ENCODE assay signal across 10 mouse cellular contexts in genomic region chr6:29717541-29717940, GRCm38 (mm10). TPM values are rescaled to one million over a fixed set of nuclear protein-coding genes. Genes with fewer than 3 reads are reported as not detected.
A peak's percentile ranks its signal among the peaks of the same experiment; 100 is the strongest.
DNase-seq lines count a peak whose midpoint lies in the region; ATAC-seq and TF ChIP-seq lines count a peak whose summit lies in the region.
"Had no signal": no experiment of that assay in that cellular context is flagged by ENCODE, and none has a peak within 500 bp of the region (broad histone marks: within the 10 kb centered on the region; RNA-seq: fewer than 3 reads in every experiment).

No protein-coding gene starts in this region.

- DNase-seq in cerebellum, adult 2 months: no peak
- DNase-seq in cerebellum, adult 8-10 months: no peak
- peak; percentile 16 to 48 for DNase-seq in layer of hippocampus, adult 18-20 months (ENCODE audit: low spot score in 2 of 2)
- no peak for DNase-seq in layer of hippocampus, adult 9-10 months (ENCODE audit: low spot score)
- no peak for DNase-seq in liver, embryonic 13.5 days
- DNase-seq in adrenal gland, postnatal 36 days: no peak
- DNase-seq in embryo, embryonic 10 days (ENCODE audit: low spot score): no peak

- ATAC-seq in embryonic facial prominence, embryonic 15.5 days (ENCODE audit: insufficient number of reproducible peaks, low FRiP score, low TSS enrichment, low read depth): no peak
- no peak for ATAC-seq in liver, embryonic 13.5 days (ENCODE audit: low read depth)
- ATAC-seq: Patski had no signal

- H3K27me3 ChIP-seq in cerebellum, adult 2 months (ENCODE audit: control insufficient read depth, insufficient read depth, low read length): no peaks in the 10 kb centered on the region
- H3K27me3 ChIP-seq in embryonic facial prominence, embryonic 15.5 days: no peaks in the 10 kb centered on the region
- 0 out of 2 replicates have a peak, but pooled peaks cover 4% of the 10 kb centered on the region for H3K27me3 ChIP-seq in liver, embryonic 13.5 days
- H3K27me3 ChIP-seq: Patski had no signal

- 18% methylated on average over 10 of the region's 10 CpGs for WGBS in cerebellum, adult 2 months
- WGBS in embryonic facial prominence, embryonic 15.5 days: 59% methylated on average over 10 of the region's 10 CpGs
- 71% methylated on average over 10 of the region's 10 CpGs for WGBS in liver, embryonic 13.5 days (ENCODE audit: insufficient replicate concordance)

- peak overlapping the region; percentile 87 for H3K27ac ChIP-seq in cerebellum, adult 2 months (ENCODE audit: insufficient read depth, low read length)
- peak overlapping the region; percentile 75 for H3K27ac ChIP-seq in embryonic facial prominence, embryonic 15.5 days (replicated peaks)
- peak overlapping the region; percentile 32 for H3K27ac ChIP-seq in liver, embryonic 13.5 days
- H3K27ac ChIP-seq: liver, embryonic 14.5 days had no signal

- no peaks in the 10 kb centered on the region for H3K36me3 ChIP-seq in embryonic facial prominence, embryonic 15.5 days
- peaks cover 83% of the 10 kb centered on the region for H3K36me3 ChIP-seq in liver, embryonic 13.5 days

- peaks cover 18% of the 10 kb centered on the region for H3K4me1 ChIP-seq in cerebellum, adult 2 months (ENCODE audit: control insufficient read depth, insufficient read depth, low read length)
- H3K4me1 ChIP-seq in embryonic facial prominence, embryonic 15.5 days: peaks cover 21% of the 10 kb centered on the region
- H3K4me1 ChIP-seq in liver, embryonic 13.5 days (replicated peaks): peaks cover 27% of the 10 kb centered on the region

- H3K9me3 ChIP-seq in embryonic facial prominence, embryonic 15.5 days (replicated peaks): no peaks in the 10 kb centered on the region
- no peaks in the 10 kb centered on the region for H3K9me3 ChIP-seq in liver, embryonic 13.5 days (replicated peaks)

- no peak overlapping the region for H3K9ac ChIP-seq in embryonic facial prominence, embryonic 15.5 days
- H3K9ac ChIP-seq in liver, embryonic 13.5 days: no peak overlapping the region
- H3K9ac ChIP-seq: liver, embryonic 14.5 days had no signal

- peak overlapping the region; percentile 64 for H3K4me2 ChIP-seq in embryonic facial prominence, embryonic 15.5 days (replicated peaks)
- H3K4me2 ChIP-seq in liver, embryonic 13.5 days: no peak overlapping the region

- TF ChIP-seq CTCF in cerebellum, adult 2 months (IDR thresholded peaks at IDR 0.05; ENCODE audit: borderline replicate concordance, insufficient read depth, low read depth, low read length): no peak; the same call in 1 of the 2 replicates

- no peak for TF ChIP-seq POLR2A in cerebellum, adult 2 months (IDR thresholded peaks at IDR 0.05; ENCODE audit: borderline replicate concordance, insufficient read depth, low read length)

- peak overlapping the region; percentile 52 for H3K4me3 ChIP-seq in cerebellum, adult 2 months (replicated peaks; ENCODE audit: insufficient read depth, low read depth, low read length)
- H3K4me3 ChIP-seq in embryonic facial prominence, embryonic 15.5 days (replicated peaks): no peak overlapping the region
- no peak overlapping the region for H3K4me3 ChIP-seq in liver, embryonic 13.5 days (replicated peaks)

RNA-seq across cellular contexts. Expression of gene Smo, which starts 17.8 kb away (rescaled TPM):
- 12.6 and 13.6 TPM in 2 replicates for polyA plus RNA-seq in cerebellum, adult 2 months (2012; rRNA removed)
- 10 to 100 TPM; 17.1 to 18.6 TPM for total RNA-seq in layer of hippocampus, adult 18-20 months (2021)
- polyA plus RNA-seq in embryonic facial prominence, embryonic 15.5 days (2015; fragmentation: Nextera tagmentation; extraction: Ambion mirVana): 53.7 and 58.7 TPM in 2 replicates
- polyA plus RNA-seq in liver, embryonic 13.5 days (2015; fragmentation: Nextera tagmentation; extraction: Ambion mirVana): 3.4 and 4.3 TPM in 2 replicates
- 10 to 100 TPM; 41.6 to 50.4 TPM for total RNA-seq in adrenal gland, postnatal 36 days (2021)

RNA-seq across cellular contexts. Expression of gene Tspan33, which starts 23.5 kb away (rescaled TPM):
- 27.2 and 27.9 TPM in 2 replicates for polyA plus RNA-seq in cerebellum, adult 2 months (2012; rRNA removed)
- total RNA-seq in layer of hippocampus, adult 18-20 months (2021): 10 to 100 TPM; 35.3 to 39.8 TPM
- 8.0 and 8.1 TPM in 2 replicates for polyA plus RNA-seq in embryonic facial prominence, embryonic 15.5 days (2015; fragmentation: Nextera tagmentation; extraction: Ambion mirVana)
- polyA plus RNA-seq in liver, embryonic 13.5 days (2015; fragmentation: Nextera tagmentation; extraction: Ambion mirVana): 150 and 164 TPM in 2 replicates
- 1 to 10 TPM; 1.7 to 2.0 TPM for total RNA-seq in adrenal gland, postnatal 36 days (2021)

RNA-seq across cellular contexts. Expression of gene Ahcyl2, which starts 50.3 kb away (rescaled TPM):
- polyA plus RNA-seq in cerebellum, adult 2 months (2012; rRNA removed): 123 and 125 TPM in 2 replicates
- total RNA-seq in layer of hippocampus, adult 18-20 months (2021): 100 to 1,000 TPM; 231 to 237 TPM
- polyA plus RNA-seq in embryonic facial prominence, embryonic 15.5 days (2015; fragmentation: Nextera tagmentation; extraction: Ambion mirVana): 14.2 and 14.9 TPM in 2 replicates
- 4.1 and 4.3 TPM in 2 replicates for polyA plus RNA-seq in liver, embryonic 13.5 days (2015; fragmentation: Nextera tagmentation; extraction: Ambion mirVana)
- total RNA-seq in adrenal gland, postnatal 36 days (2021): 100 to 1,000 TPM; 116 to 172 TPM

Comparison
In these comparisons a context has a peak if more than half of its experiments do, and no peak if none do; other contexts are left out.
1. DNase-seq: peak in layer of hippocampus, adult 18-20 months (2 of 2); none in cerebellum, adult 2 months (0 of 2), cerebellum, adult 8-10 months (single experiment), layer of hippocampus, adult 9-10 months (single experiment), liver, embryonic 13.5 days (single experiment), adrenal gland, postnatal 36 days (0 of 2) and embryo, embryonic 10 days (single experiment).
2. H3K27ac ChIP-seq: peak in every context shown above with its lines; median percentile 87 in cerebellum, adult 2 months; 75 in embryonic facial prominence, embryonic 15.5 days; 32 in liver, embryonic 13.5 days.